Mouse (Mus musculus) neural tube, embryonic 11.5 days (tissue): ENCODE measurements around the gene Insl5. TPM values are rescaled to one million over a fixed set of nuclear protein-coding genes. Genes with fewer than 3 reads are reported as not detected.

Source experiments
- ATAC-seq: fragments of 200-750 bp; cut with Nextera tagmentation; 2 replicates; pipeline ENCODE4 v1.8.0; 2017; ENCODE audit warnings: moderate number of reproducible peaks, mild to moderate bottlenecking, moderate TSS enrichment, moderate library complexity; ENCODE audit not compliant: insufficient read depth, low FRiP score, low TSS enrichment
- DNase-seq: peaks from one replicate; pipeline ENCODE4 v3.0.0-alpha.2; 2015; ENCODE audit warnings: low spot score
- H3K27ac ChIP-seq: fragments of 300-500 bp; sonication (generic); 2 replicates; pipeline ENCODE4 v1.5.1; 2014; ENCODE audit warnings: low read depth, mild to moderate bottlenecking, low read length
- H3K27me3 ChIP-seq: fragments of 300-500 bp; sonication (generic); 2 replicates; pipeline ENCODE4 v1.6.1; 2014; ENCODE audit warnings: mild to moderate bottlenecking, low read length, mixed read lengths; ENCODE audit not compliant: control insufficient read depth, insufficient read depth
- H3K36me3 ChIP-seq: fragments of 300-500 bp; sonication (generic); 2 replicates; pipeline ENCODE4 v1.6.1; 2014; ENCODE audit warnings: mild to moderate bottlenecking, low read length, moderate library complexity, mixed read lengths; ENCODE audit not compliant: control insufficient read depth, insufficient read depth
- H3K4me1 ChIP-seq: fragments of 300-500 bp; sonication (generic); 2 replicates; pipeline ENCODE4 v1.6.1; 2014; ENCODE audit warnings: low read length, mixed read lengths; ENCODE audit not compliant: control insufficient read depth, insufficient read depth
- H3K4me2 ChIP-seq: fragments of 300-500 bp; sonication (generic); 2 replicates; pipeline ENCODE4 v1.6.1; 2014; ENCODE audit warnings: low read depth, mild to moderate bottlenecking, moderate library complexity
- H3K4me3 ChIP-seq: fragments of 300-500 bp; sonication (generic); 2 replicates; pipeline ENCODE4 v1.5.1; 2014; ENCODE audit warnings: low read depth, low read length
- H3K9ac ChIP-seq: fragments of 300-500 bp; sonication (generic); 2 replicates; pipeline ENCODE4 v1.6.1; 2014; ENCODE audit warnings: mild to moderate bottlenecking, low read length
- H3K9me3 ChIP-seq: fragments of 300-500 bp; sonication (generic); 2 replicates; pipeline ENCODE4 v1.6.1; 2016; ENCODE audit warnings: low read length; ENCODE audit not compliant: control insufficient read depth
- WGBS: fragments of 180-500 bp; shearing (Covaris S2); extraction: QIAGEN DNeasy Blood & Tissue Kit; methylation state at CpG from one replicate; pipeline ENCODE4 v1.1.7; 2014; 5-methylcytosine and 5-hydroxymethylcytosine counted together
- polyA plus RNA-seq: library from polyadenylated mRNA; unstranded; fragments of >200 nt; fragmentation: Nextera tagmentation; extraction: Ambion mirVana; gene quantifications from 2 replicates; pipeline ENCODE4 v1.2.1, GENCODE M21; 2014

The Insl5 gene
- polyA plus RNA-seq, 1 experiment from 2014 or later = not detected

DNA sequence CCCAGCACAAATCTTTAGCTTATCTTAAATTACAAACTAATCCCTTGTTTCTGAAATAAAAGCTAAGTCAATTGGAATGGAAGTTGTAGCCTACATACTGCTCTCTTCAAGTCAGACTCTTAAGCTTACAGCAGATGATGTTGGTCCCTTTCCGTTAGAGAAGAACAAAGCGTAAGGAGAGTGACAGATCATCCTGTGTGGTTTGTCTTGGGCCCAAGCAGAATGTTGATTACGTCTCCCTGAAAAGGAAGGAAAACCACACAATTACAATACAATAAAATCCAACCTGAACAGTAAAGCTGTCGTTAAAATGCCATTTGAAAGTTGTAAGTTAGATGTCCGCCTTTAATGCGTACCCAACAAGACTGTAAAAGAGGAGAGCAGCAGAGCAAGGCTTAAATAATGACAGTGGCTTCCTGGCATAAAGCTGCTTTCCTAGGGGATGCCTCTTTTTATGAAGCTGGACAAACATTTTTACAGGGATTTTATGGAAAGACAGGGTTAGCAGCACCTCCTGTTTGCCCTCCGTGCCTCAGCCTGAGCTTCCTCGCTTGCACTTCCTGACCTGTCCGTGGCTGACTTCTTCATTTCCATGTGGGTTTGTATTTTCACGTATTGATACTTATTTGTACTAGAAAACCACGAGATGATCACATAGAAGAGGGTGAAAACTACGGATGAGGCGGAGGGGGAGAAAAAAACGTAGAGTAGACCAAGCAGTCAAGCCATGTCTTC is 12.6 kb upstream of the Insl5 start:
- DNase-seq (no peak), ATAC-seq (no peak)
- H3K4me1 ChIP-seq = no peaks in the 10 kb centered on the region
- H3K9me3 ChIP-seq = no peaks in the 10 kb centered on the region
- no peaks in the 10 kb centered on the region for H3K27me3 ChIP-seq
- H3K36me3 ChIP-seq = no peaks in the 10 kb centered on the region
- no peak overlapping the region for H3K27ac ChIP-seq
- H3K4me3 ChIP-seq = no peak overlapping the region
- no peak overlapping the region for H3K4me2 ChIP-seq
- H3K9ac ChIP-seq = no peak overlapping the region
- 69% methylated on average over 14 of the region's 14 CpGs for WGBS

DNA sequence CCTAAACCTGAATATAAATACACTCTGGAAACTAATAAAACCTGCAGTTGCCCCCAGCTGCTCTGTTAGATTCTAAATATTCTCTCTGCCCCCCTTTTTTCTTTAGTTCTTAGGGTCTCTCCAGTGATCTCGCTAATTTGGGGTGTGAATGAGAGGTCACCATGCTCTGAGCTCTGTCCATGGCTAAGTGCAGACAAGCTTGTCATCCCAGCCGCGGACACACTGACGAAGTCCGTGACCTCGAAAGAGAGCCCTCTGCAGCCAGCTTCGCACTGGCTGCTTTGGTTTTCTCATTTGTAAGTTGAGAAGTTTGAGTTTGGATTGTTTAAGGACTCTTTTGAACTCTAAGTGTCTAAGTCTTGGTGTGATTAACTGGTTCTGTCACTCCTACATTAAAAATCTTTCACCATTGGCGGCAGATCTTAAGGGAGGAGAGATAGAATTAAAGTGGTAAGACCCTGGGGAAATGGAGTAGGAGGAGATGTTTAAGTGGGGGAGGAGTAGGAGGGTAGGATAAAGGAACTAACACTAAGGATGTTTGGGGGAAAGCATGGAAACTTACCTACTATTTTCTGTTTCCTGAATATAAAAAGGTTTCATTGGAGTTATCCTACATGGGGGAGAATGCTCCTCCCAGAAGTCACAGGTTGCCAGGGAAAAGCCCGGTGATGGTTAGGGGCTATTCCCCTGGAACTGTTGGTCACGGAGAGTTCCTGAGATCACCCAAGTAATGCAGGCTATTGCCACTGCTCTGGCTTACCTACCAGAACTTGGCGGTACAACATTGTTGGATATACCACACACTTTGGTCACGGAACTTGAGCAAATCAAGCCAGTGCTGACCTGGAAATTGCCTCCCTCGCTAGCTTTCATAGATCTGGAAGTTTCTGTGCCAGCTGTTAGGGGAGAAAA is 1.8 kb upstream of the Insl5 start:
- Histone ChIP-seq H3K4me3 (no peak overlapping the region), H3K27ac (no peak overlapping the region), H3K27me3 (no peaks in the 10 kb centered on the region), H3K9ac (no peak overlapping the region), H3K36me3 (no peaks in the 10 kb centered on the region), H3K9me3 (no peaks in the 10 kb centered on the region), H3K4me1 (no peaks in the 10 kb centered on the region), H3K4me2 (no peak overlapping the region)
- 77% methylated on average over 13 of the region's 13 CpGs for WGBS
- ATAC-seq (no peak), DNase-seq (no peak)

DNA sequence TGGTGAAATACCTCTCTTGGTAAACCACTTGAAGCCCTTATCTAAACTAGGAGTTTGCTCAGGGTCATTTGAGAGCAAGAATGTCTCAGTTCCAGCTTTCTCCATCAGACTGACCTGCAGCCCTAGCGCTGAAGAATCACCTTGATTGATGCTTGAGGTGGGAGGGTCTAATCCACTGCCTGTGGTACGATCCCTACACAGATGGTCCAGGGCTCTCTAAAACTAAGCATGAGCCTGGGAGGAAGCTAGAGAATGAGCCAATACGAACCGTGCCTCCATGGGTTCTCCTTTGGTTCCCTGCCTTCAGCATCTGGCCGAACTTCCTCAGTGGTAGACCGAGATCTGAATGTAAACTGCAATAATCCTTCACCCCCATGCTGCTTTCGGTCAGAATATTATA is 1.1 kb upstream of the Insl5 start:
- Histone ChIP-seq H3K36me3 (no peaks in the 10 kb centered on the region), H3K9ac (no peak overlapping the region), H3K4me1 (no peaks in the 10 kb centered on the region), H3K27ac (no peak overlapping the region), H3K4me2 (no peak overlapping the region), H3K27me3 (no peaks in the 10 kb centered on the region), H3K9me3 (no peaks in the 10 kb centered on the region), H3K4me3 (no peak overlapping the region)
- no peak for DNase-seq
- WGBS = 79% methylated on average over 7 of the region's 7 CpGs
- no peak for ATAC-seq

DNA sequence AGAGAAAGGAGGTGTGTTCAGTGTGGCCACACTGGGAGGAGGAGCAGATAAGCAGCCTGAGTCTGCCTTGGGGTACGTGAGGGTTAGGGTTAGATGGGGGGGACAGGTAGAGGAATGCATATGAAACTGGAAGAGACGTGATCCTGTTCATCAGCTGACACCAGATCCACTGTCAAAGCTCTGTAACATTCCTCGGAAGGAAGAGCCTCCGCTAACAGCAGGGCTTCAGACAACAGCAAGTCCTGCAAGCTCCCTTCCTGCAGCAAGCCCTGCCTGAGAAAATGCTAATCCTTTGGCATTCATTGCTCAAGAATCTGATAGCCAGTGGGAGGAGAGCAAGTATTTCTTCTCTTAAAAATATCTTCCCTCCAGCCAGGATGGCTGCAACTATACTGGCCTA is 13.2 kb downstream of the Insl5 start:
- ATAC-seq (no peak), DNase-seq (no peak)
- Histone ChIP-seq H3K9me3 (no peaks in the 10 kb centered on the region), H3K36me3 (no peaks in the 10 kb centered on the region), H3K27me3 (no peaks in the 10 kb centered on the region), H3K4me2 (no peak overlapping the region), H3K4me3 (no peak overlapping the region), H3K27ac (no peak overlapping the region), H3K4me1 (no peaks in the 10 kb centered on the region), H3K9ac (no peak overlapping the region)
- WGBS = 13% methylated on average over 4 of the region's 4 CpGs

DNA sequence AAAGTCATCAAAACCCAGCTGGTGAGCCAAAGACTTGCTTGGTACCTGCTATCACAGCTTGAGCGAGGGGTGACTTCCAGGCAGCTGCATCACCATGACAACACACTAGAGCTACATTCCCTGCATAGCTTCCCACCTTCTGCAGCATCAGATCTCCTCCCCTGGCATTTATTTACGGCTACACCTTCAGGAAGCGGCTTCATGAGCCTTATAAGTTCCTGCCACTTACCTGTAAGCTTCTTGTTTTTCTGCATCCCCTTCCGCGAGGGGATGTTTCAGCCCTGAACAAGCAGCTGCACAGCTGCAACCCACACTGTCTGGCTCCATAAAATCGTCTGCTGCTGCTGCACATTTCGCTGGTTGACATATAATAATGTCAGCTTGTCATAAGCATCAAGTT is 14.8 kb downstream of the Insl5 start:
- Histone ChIP-seq H3K4me1 (no peaks in the 10 kb centered on the region), H3K4me2 (no peak overlapping the region), H3K4me3 (no peak overlapping the region), H3K27ac (no peak overlapping the region), H3K27me3 (no peaks in the 10 kb centered on the region), H3K9me3 (no peaks in the 10 kb centered on the region), H3K36me3 (no peaks in the 10 kb centered on the region), H3K9ac (no peak overlapping the region)
- DNase-seq (no peak), ATAC-seq (no peak)
- WGBS = 45% methylated on average over 7 of the region's 7 CpGs

DNA sequence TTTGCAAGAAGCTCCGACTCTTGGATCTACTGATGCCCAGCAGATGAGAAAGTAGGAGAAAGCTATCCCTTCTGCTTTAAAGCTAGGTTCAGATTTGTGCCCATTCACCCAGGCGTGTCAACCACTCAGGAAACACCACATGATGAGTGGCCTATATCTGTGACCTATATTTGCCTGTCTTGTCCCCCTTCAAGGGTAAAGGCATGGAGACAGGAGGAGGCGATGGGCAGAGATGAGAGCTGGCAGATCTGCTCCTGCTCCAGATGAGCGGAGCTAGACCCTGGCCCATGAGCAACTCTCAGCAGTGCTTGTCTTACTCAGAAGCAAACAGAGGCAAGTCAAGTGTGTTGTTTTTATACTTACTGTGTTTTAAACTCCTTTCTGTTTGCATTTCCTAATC is 15.9 kb downstream of the Insl5 start:
- H3K9me3 ChIP-seq = no peaks in the 10 kb centered on the region
- no peaks in the 10 kb centered on the region for H3K4me1 ChIP-seq
- ATAC-seq = no peak
- H3K27me3 ChIP-seq = no peaks in the 10 kb centered on the region
- no peak for DNase-seq
- no peak overlapping the region for H3K9ac ChIP-seq
- no peak overlapping the region for H3K27ac ChIP-seq
- H3K4me2 ChIP-seq = no peak overlapping the region
- no peak overlapping the region for H3K4me3 ChIP-seq
- H3K36me3 ChIP-seq = no peaks in the 10 kb centered on the region
- 91% methylated on average over 4 of the region's 4 CpGs for WGBS

DNA sequence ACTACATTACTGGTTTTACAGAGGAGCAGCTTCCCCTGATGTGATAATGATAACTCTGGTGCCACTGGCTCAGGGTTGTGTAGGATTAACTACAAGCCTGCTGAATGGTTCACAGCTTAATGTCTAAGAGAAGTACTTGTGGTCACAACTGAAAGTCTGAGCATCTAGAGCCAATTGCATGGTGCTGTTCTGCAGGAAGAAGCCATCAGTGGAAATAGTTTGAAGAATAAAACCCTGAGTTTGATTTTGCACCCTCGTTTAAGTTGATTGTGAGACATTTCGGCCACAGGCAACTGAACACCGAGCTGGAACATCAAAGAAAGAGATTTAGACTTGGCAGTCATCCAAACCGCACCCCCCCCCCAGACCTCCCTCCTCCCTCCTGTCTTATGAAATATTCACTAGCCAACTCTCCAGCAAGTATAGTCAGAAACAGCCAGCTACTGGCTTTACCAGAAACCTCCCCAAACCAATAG is 19.7 kb downstream of the Insl5 start:
- DNase-seq (peak; percentile 51), ATAC-seq (no peak; the same call in 1 of the 2 replicates)
- 50% methylated on average over 4 of the region's 4 CpGs for WGBS

DNA sequence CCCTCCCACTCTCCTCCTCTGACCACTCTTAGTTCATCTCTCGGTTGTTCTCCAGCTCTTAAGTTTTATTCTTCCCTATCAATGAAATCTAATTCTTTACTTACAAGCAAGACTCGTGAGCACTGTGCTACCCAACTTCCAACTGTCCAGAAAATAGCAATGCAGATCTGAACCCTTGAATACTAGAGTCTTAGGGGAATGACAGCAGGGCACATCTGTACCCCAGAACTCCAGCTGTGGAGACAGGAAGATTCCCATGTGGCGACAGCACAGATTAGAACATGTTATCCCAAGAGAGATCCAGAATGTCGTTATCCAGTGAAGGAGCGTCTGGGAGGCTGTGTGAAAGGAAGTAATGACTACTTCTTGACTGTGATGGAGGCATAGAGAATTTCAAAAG is 20.4 kb downstream of the Insl5 start:
- peak overlapping the region; percentile 62 for H3K27ac ChIP-seq
- H3K4me3 ChIP-seq = no peak overlapping the region
- ATAC-seq (no peak), DNase-seq (no peak)
- no peak overlapping the region for H3K9ac ChIP-seq
- no peaks in the 10 kb centered on the region for H3K27me3 ChIP-seq
- H3K4me2 ChIP-seq = no peak overlapping the region
- no peaks in the 10 kb centered on the region for H3K4me1 ChIP-seq
- no peaks in the 10 kb centered on the region for H3K9me3 ChIP-seq
- 68% methylated on average over 5 of the region's 5 CpGs for WGBS
- no peaks in the 10 kb centered on the region for H3K36me3 ChIP-seq

More for the DNA sequence above, 19.7 kb downstream of the Insl5 start:
- no peak overlapping the region for H3K27ac ChIP-seq
- no peaks in the 10 kb centered on the region for H3K9me3 ChIP-seq
- no peaks in the 10 kb centered on the region for H3K36me3 ChIP-seq
- no peaks in the 10 kb centered on the region for H3K4me1 ChIP-seq
- no peaks in the 10 kb centered on the region for H3K27me3 ChIP-seq
- no peak overlapping the region for H3K9ac ChIP-seq
- H3K4me3 ChIP-seq = no peak overlapping the region
- no peak overlapping the region for H3K4me2 ChIP-seq
